Mouse (Mus musculus) hindbrain, embryonic 11.5 days (tissue): Measurements from ENCODE around the gene Polr3e. TPM values are rescaled to one million over a fixed set of nuclear protein-coding genes. Genes with fewer than 3 reads are reported as not detected.

Experiments used
- ATAC-seq: fragments of 200-750 bp; cut with Nextera tagmentation; 2 replicates; pipeline ENCODE4 v1.8.0; 2017; ENCODE audit warnings: mild to moderate bottlenecking, moderate TSS enrichment, moderate library complexity; ENCODE audit not compliant: low FRiP score
- DNase-seq: peaks from one replicate; pipeline ENCODE4 v3.0.0-alpha.2; 2015; ENCODE audit warnings: low spot score
- H3K27ac ChIP-seq: fragments of 300-500 bp; sonication (generic); 2 replicates; pipeline ENCODE4 v1.5.1; 2014; ENCODE audit warnings: mild to moderate bottlenecking, low read depth, low read length
- H3K27me3 ChIP-seq: fragments of 300-500 bp; sonication (generic); 2 replicates; pipeline ENCODE4 v1.6.1; 2014; ENCODE audit warnings: mild to moderate bottlenecking, low read length, moderate library complexity, mixed read lengths; ENCODE audit not compliant: control insufficient read depth, insufficient read depth
- H3K36me3 ChIP-seq: fragments of 300-500 bp; sonication (generic); 2 replicates; pipeline ENCODE4 v1.6.1; 2014; ENCODE audit warnings: mild to moderate bottlenecking, low read length, moderate library complexity, mixed read lengths; ENCODE audit not compliant: control insufficient read depth, insufficient read depth
- H3K4me1 ChIP-seq: fragments of 300-500 bp; sonication (generic); replicated peaks from 2 replicates; pipeline ENCODE4 v1.6.1; 2014; ENCODE audit warnings: low read length, mixed read lengths; ENCODE audit not compliant: control insufficient read depth, insufficient read depth
- H3K4me2 ChIP-seq: fragments of 300-500 bp; sonication (generic); replicated peaks from 2 replicates; pipeline ENCODE4 v1.6.1; 2014; ENCODE audit warnings: mild to moderate bottlenecking, low read depth, low read length
- H3K4me3 ChIP-seq: fragments of 300-500 bp; sonication (generic); 2 replicates; pipeline ENCODE4 v1.5.1; 2014; ENCODE audit warnings: low read depth, low read length
- H3K9ac ChIP-seq: fragments of 300-500 bp; sonication (generic); 2 replicates; pipeline ENCODE4 v1.6.1; 2014; ENCODE audit warnings: low read depth, low read length
- H3K9me3 ChIP-seq: fragments of 300-500 bp; sonication (generic); 2 replicates; pipeline ENCODE4 v1.6.1; 2016; ENCODE audit warnings: low read length; ENCODE audit not compliant: control insufficient read depth
- WGBS: fragments of 180-500 bp; shearing (Covaris S2); extraction: QIAGEN DNeasy Blood & Tissue Kit; methylation state at CpG from one replicate; pipeline ENCODE4 v1.1.7; 2014; 5-methylcytosine and 5-hydroxymethylcytosine counted together
- polyA plus RNA-seq: library from polyadenylated mRNA; unstranded; fragments of >200 nt; fragmentation: Nextera tagmentation; extraction: Ambion mirVana; gene quantifications from 2 replicates; pipeline ENCODE4 v1.2.1, GENCODE M21; 2014

Polr3e gene
- polyA plus RNA-seq, 1 experiment from 2014 or later: 17.1 TPM

GRCm38 (mm10) chr7:120879972-120880371, 37.6 kb upstream of the Polr3e start:
- no peaks in the 10 kb centered on the region for H3K27me3 ChIP-seq
- no peak overlapping the region for H3K9ac ChIP-seq
- 94% methylated on average over 3 of the region's 3 CpGs for WGBS

GRCm38 (mm10) chr7:120880770-120881169, 36.8 kb upstream of the Polr3e start:
- Histone ChIP-seq H3K9me3 (no peaks in the 10 kb centered on the region), H3K9ac (no peak overlapping the region), H3K4me3 (no peak overlapping the region), H3K4me1 (no peaks in the 10 kb centered on the region), H3K27me3 (no peaks in the 10 kb centered on the region), H3K36me3 (no peaks in the 10 kb centered on the region), H3K27ac (no peak overlapping the region), H3K4me2 (no peak overlapping the region)
- WGBS: 97% methylated on average over 4 of the region's 4 CpGs
- ATAC-seq: no peak
- no peak for DNase-seq

More at GRCm38 (mm10) chr7:120879972-120880371, 37.6 kb upstream of the Polr3e start:
- Histone ChIP-seq H3K36me3 (no peaks in the 10 kb centered on the region), H3K4me1 (no peaks in the 10 kb centered on the region), H3K4me2 (no peak overlapping the region), H3K9me3 (no peaks in the 10 kb centered on the region), H3K27ac (no peak overlapping the region), H3K4me3 (no peak overlapping the region)
- no peak for DNase-seq
- no peak for ATAC-seq

GRCm38 (mm10) chr7:120881451-120881850, 36.1 kb upstream of the Polr3e start:
- H3K36me3 ChIP-seq: no peaks in the 10 kb centered on the region
- DNase-seq (no peak), ATAC-seq (no peak)
- no peak overlapping the region for H3K4me2 ChIP-seq
- 66% methylated on average over 2 of the region's 2 CpGs for WGBS
- no peaks in the 10 kb centered on the region for H3K4me1 ChIP-seq
- H3K4me3 ChIP-seq: no peak overlapping the region
- no peak overlapping the region for H3K9ac ChIP-seq
- H3K9me3 ChIP-seq: no peaks in the 10 kb centered on the region
- no peaks in the 10 kb centered on the region for H3K27me3 ChIP-seq
- H3K27ac ChIP-seq: no peak overlapping the region

- Histone ChIP-seq H3K4me3 (no peak overlapping the region), H3K4me2 (no peak overlapping the region), H3K9ac (no peak overlapping the region), H3K36me3 (no peaks in the 10 kb centered on the region), H3K4me1 (no peaks in the 10 kb centered on the region), H3K27ac (no peak overlapping the region), H3K27me3 (no peaks in the 10 kb centered on the region), H3K9me3 (no peaks in the 10 kb centered on the region)
- ATAC-seq (no peak), DNase-seq (no peak)
- 72% methylated on average over 4 of the region's 4 CpGs for WGBS
Observed at GRCm38 (mm10) chr7:120882674-120883073, 34.9 kb upstream of the Polr3e start.

GRCm38 (mm10) chr7:120883523-120884290, 33.8 kb upstream of the Polr3e start:
- Histone ChIP-seq H3K4me2 (no peak overlapping the region), H3K9ac (no peak overlapping the region), H3K27ac (no peak overlapping the region), H3K36me3 (no peaks in the 10 kb centered on the region), H3K4me3 (no peak overlapping the region), H3K27me3 (no peaks in the 10 kb centered on the region), H3K4me1 (no peaks in the 10 kb centered on the region), H3K9me3 (no peaks in the 10 kb centered on the region)
- 91% methylated on average over 4 of the region's 4 CpGs for WGBS
- ATAC-seq (no peak), DNase-seq (no peak)

- DNase-seq: no peak
- H3K9me3 ChIP-seq: no peaks in the 10 kb centered on the region
- H3K36me3 ChIP-seq: no peaks in the 10 kb centered on the region
- 92% methylated on average over 4 of the region's 4 CpGs for WGBS
- no peak overlapping the region for H3K9ac ChIP-seq
- ATAC-seq: no peak
- H3K4me3 ChIP-seq: no peak overlapping the region
- no peaks in the 10 kb centered on the region for H3K4me1 ChIP-seq
- H3K4me2 ChIP-seq: no peak overlapping the region
- H3K27me3 ChIP-seq: no peaks in the 10 kb centered on the region
- H3K27ac ChIP-seq: no peak overlapping the region
Observed at GRCm38 (mm10) chr7:120884746-120885145, 32.8 kb upstream of the Polr3e start.

GRCm38 (mm10) chr7:120893123-120893522, 24.4 kb upstream of the Polr3e start:
- no peaks in the 10 kb centered on the region for H3K27me3 ChIP-seq
- 76% methylated on average over 5 of the region's 5 CpGs for WGBS
- H3K27ac ChIP-seq: no peak overlapping the region
- H3K4me3 ChIP-seq: no peak overlapping the region
- H3K4me1 ChIP-seq: no peaks in the 10 kb centered on the region
- DNase-seq (no peak), ATAC-seq (no peak)
- no peak overlapping the region for H3K4me2 ChIP-seq
- no peaks in the 10 kb centered on the region for H3K36me3 ChIP-seq
- H3K9ac ChIP-seq: no peak overlapping the region
- H3K9me3 ChIP-seq: no peaks in the 10 kb centered on the region

- Histone ChIP-seq H3K9me3 (no peaks in the 10 kb centered on the region), H3K36me3 (no peaks in the 10 kb centered on the region), H3K27ac (no peak overlapping the region), H3K27me3 (no peaks in the 10 kb centered on the region), H3K4me1 (no peaks in the 10 kb centered on the region), H3K4me2 (no peak overlapping the region), H3K4me3 (no peak overlapping the region), H3K9ac (no peak overlapping the region)
- DNase-seq (no peak), ATAC-seq (no peak)
- whole genome bisulfite sequencing: 92% methylated on average over 7 of the region's 7 CpGs
Observed at GRCm38 (mm10) chr7:120897054-120897453, 20.5 kb upstream of the Polr3e start.

- no peak overlapping the region for H3K4me3 ChIP-seq
Observed at GRCm38 (mm10) chr7:120897711-120898335, 19.7 kb upstream of the Polr3e start.

More at GRCm38 (mm10) chr7:120897711-120898335, 19.7 kb upstream of the Polr3e start:
- ATAC-seq: no peak
- H3K4me1 ChIP-seq: no peaks in the 10 kb centered on the region
- H3K27ac ChIP-seq: no peak overlapping the region
- DNase-seq: no peak
- H3K9ac ChIP-seq: no peak overlapping the region
- H3K36me3 ChIP-seq: no peaks in the 10 kb centered on the region
- H3K27me3 ChIP-seq: no peaks in the 10 kb centered on the region
- H3K4me2 ChIP-seq: no peak overlapping the region
- no peaks in the 10 kb centered on the region for H3K9me3 ChIP-seq
- 94% methylated on average over 9 of the region's 9 CpGs for WGBS
